Mouse (Mus musculus): ENCODE data around the gene Pik3cb. TPM values are rescaled to one million over a fixed set of nuclear protein-coding genes. Genes with fewer than 3 reads are reported as not detected.

Gene Pik3cb
- polyA plus RNA-seq, 1 experiment from 2014 or later: 2.4 TPM

- Histone ChIP-seq H3K4me1 (replicated peaks) (peaks cover 13% of the 10 kb centered on the region), H3K36me3 (peaks cover 9% of the 10 kb centered on the region), H3K9ac (no peak overlapping the region), H3K4me2 (no peak overlapping the region), H3K27ac (replicated peaks) (no peak overlapping the region), H3K27me3 (no peaks in the 10 kb centered on the region), H3K9me3 (no peaks in the 10 kb centered on the region), H3K4me3 (no peak overlapping the region)
- 75% methylated on average over 3 of the region's 3 CpGs for WGBS
- no peak for ATAC-seq (ENCODE audit: low FRiP score, low read depth)
These were observed 30.8 kb downstream of the Pik3cb start for GRCm38 (mm10) chr9:99109585-99109984.

GRCm38 (mm10) chr9:99104449-99104848 lies 36.0 kb downstream of the Pik3cb start:
- H3K9ac ChIP-seq: no peak overlapping the region
- WGBS: 96% methylated on average over 2 of the region's 2 CpGs
- no peak overlapping the region for H3K27ac ChIP-seq (replicated peaks)
- H3K9me3 ChIP-seq: no peaks in the 10 kb centered on the region
- peaks cover 11% of the 10 kb centered on the region for H3K36me3 ChIP-seq
- H3K4me1 ChIP-seq (replicated peaks): no peaks in the 10 kb centered on the region
- H3K4me3 ChIP-seq: no peak overlapping the region
- H3K4me2 ChIP-seq: no peak overlapping the region
- no peak for ATAC-seq (ENCODE audit: low FRiP score, low read depth)
- no peaks in the 10 kb centered on the region for H3K27me3 ChIP-seq

- ATAC-seq (ENCODE audit: low FRiP score, low read depth): no peak
- H3K4me1 ChIP-seq (replicated peaks): no peaks in the 10 kb centered on the region
- H3K36me3 ChIP-seq: peaks cover 11% of the 10 kb centered on the region
- no peak overlapping the region for H3K9ac ChIP-seq
- 87% methylated on average over 3 of the region's 3 CpGs for WGBS
- H3K4me2 ChIP-seq: no peak overlapping the region
- H3K9me3 ChIP-seq: no peaks in the 10 kb centered on the region
- no peaks in the 10 kb centered on the region for H3K27me3 ChIP-seq
- no peak overlapping the region for H3K27ac ChIP-seq (replicated peaks)
- no peak overlapping the region for H3K4me3 ChIP-seq
These were observed 36.6 kb downstream of the Pik3cb start for GRCm38 (mm10) chr9:99103865-99104264.

GRCm38 (mm10) chr9:99098482-99099129 lies 41.8 kb downstream of the Pik3cb start:
- WGBS: 52% methylated on average over 11 of the region's 11 CpGs
- ATAC-seq (ENCODE audit: low FRiP score, low read depth): no peak
- no peak overlapping the region for H3K4me3 ChIP-seq
- no peak overlapping the region for H3K27ac ChIP-seq (replicated peaks)
- H3K27me3 ChIP-seq: no peaks in the 10 kb centered on the region
- no peak overlapping the region for H3K4me2 ChIP-seq
- 0 out of 2 replicates have a peak, but pooled peaks cover 3% of the 10 kb centered on the region for H3K4me1 ChIP-seq (replicated peaks)
- H3K36me3 ChIP-seq: no peaks in the 10 kb centered on the region; the same call in 1 of the 2 replicates
- no peaks in the 10 kb centered on the region for H3K9me3 ChIP-seq
- no peak overlapping the region for H3K9ac ChIP-seq

- H3K4me1 ChIP-seq (replicated peaks): 0 out of 2 replicates have a peak, but pooled peaks cover 3% of the 10 kb centered on the region
- 48% methylated on average over 1 of the region's 1 CpGs for WGBS
- no peaks in the 10 kb centered on the region for H3K9me3 ChIP-seq
These were observed 42.8 kb downstream of the Pik3cb start for GRCm38 (mm10) chr9:99097668-99098067.

GRCm38 (mm10) chr9:99095192-99095591 lies 45.2 kb downstream of the Pik3cb start:
- no peaks in the 10 kb centered on the region for H3K36me3 ChIP-seq
- no peaks in the 10 kb centered on the region for H3K27me3 ChIP-seq
- no peak overlapping the region for H3K4me3 ChIP-seq
- no peak for ATAC-seq (ENCODE audit: low FRiP score, low read depth)
- H3K9me3 ChIP-seq: no peaks in the 10 kb centered on the region
- 90% methylated on average over 7 of the region's 7 CpGs for WGBS
- H3K27ac ChIP-seq (replicated peaks): no peak overlapping the region
- H3K4me2 ChIP-seq: no peak overlapping the region
- H3K4me1 ChIP-seq (replicated peaks): 0 out of 2 replicates have a peak, but pooled peaks cover 3% of the 10 kb centered on the region
- no peak overlapping the region for H3K9ac ChIP-seq

More at GRCm38 (mm10) chr9:99097668-99098067, 42.8 kb downstream of the Pik3cb start:
- H3K36me3 ChIP-seq: no peaks in the 10 kb centered on the region; the same call in 1 of the 2 replicates
- no peak for ATAC-seq (ENCODE audit: low FRiP score, low read depth)
- no peak overlapping the region for H3K27ac ChIP-seq (replicated peaks)
- H3K4me3 ChIP-seq: no peak overlapping the region
- no peaks in the 10 kb centered on the region for H3K27me3 ChIP-seq
- H3K4me2 ChIP-seq: no peak overlapping the region
- no peak overlapping the region for H3K9ac ChIP-seq

- H3K4me3 ChIP-seq: no peak overlapping the region
- no peaks in the 10 kb centered on the region for H3K9me3 ChIP-seq
- 92% methylated on average over 4 of the region's 4 CpGs for WGBS
- no peak overlapping the region for H3K27ac ChIP-seq (replicated peaks)
- peaks cover 11% of the 10 kb centered on the region; the same call in 1 of the 2 replicates for H3K36me3 ChIP-seq
- H3K4me1 ChIP-seq (replicated peaks): no peaks in the 10 kb centered on the region
- H3K4me2 ChIP-seq: no peak overlapping the region
- no peak for ATAC-seq (ENCODE audit: low FRiP score, low read depth)
- H3K9ac ChIP-seq: no peak overlapping the region
- no peaks in the 10 kb centered on the region for H3K27me3 ChIP-seq
These were observed 49.9 kb downstream of the Pik3cb start for GRCm38 (mm10) chr9:99090546-99090945.

GRCm38 (mm10) chr9:99089904-99090303 lies 50.5 kb downstream of the Pik3cb start:
- Histone ChIP-seq H3K9me3 (no peaks in the 10 kb centered on the region), H3K27ac (replicated peaks) (no peak overlapping the region), H3K4me3 (no peak overlapping the region), H3K27me3 (no peaks in the 10 kb centered on the region), H3K4me2 (no peak overlapping the region), H3K9ac (no peak overlapping the region), H3K36me3 (peaks cover 11% of the 10 kb centered on the region; the same call in 1 of the 2 replicates), H3K4me1 (replicated peaks) (no peaks in the 10 kb centered on the region)
- ATAC-seq (ENCODE audit: low FRiP score, low read depth): no peak
- WGBS: 98% methylated on average over 4 of the region's 4 CpGs

GRCm38 (mm10) chr9:99081718-99082117 lies 58.7 kb downstream of the Pik3cb start:
- no peak overlapping the region for H3K4me3 ChIP-seq
- H3K36me3 ChIP-seq: peaks cover 4% of the 10 kb centered on the region; the same call in 1 of the 2 replicates
- no peak overlapping the region for H3K4me2 ChIP-seq
- no peak for ATAC-seq (ENCODE audit: low FRiP score, low read depth)
- H3K9ac ChIP-seq: no peak overlapping the region
- H3K27ac ChIP-seq (replicated peaks): no peak overlapping the region
- no peaks in the 10 kb centered on the region for H3K9me3 ChIP-seq
- no peaks in the 10 kb centered on the region for H3K4me1 ChIP-seq (replicated peaks)
- H3K27me3 ChIP-seq: no peaks in the 10 kb centered on the region
- WGBS: 94% methylated on average over 5 of the region's 5 CpGs

GRCm38 (mm10) chr9:99081308-99081707 lies 59.1 kb downstream of the Pik3cb start:
- no peak for ATAC-seq (ENCODE audit: low FRiP score, low read depth)

GRCm38 (mm10) chr9:99080657-99081056 lies 59.8 kb downstream of the Pik3cb start:
- no peak for ATAC-seq (ENCODE audit: low FRiP score, low read depth)
- Histone ChIP-seq H3K9me3 (no peaks in the 10 kb centered on the region), H3K9ac (no peak overlapping the region), H3K27me3 (no peaks in the 10 kb centered on the region), H3K27ac (replicated peaks) (no peak overlapping the region), H3K4me1 (replicated peaks) (no peaks in the 10 kb centered on the region), H3K36me3 (peaks cover 4% of the 10 kb centered on the region; the same call in 1 of the 2 replicates), H3K4me2 (no peak overlapping the region), H3K4me3 (no peak overlapping the region)
- 99% methylated on average over 2 of the region's 2 CpGs for WGBS

More at GRCm38 (mm10) chr9:99081308-99081707, 59.1 kb downstream of the Pik3cb start:
- Histone ChIP-seq H3K4me2 (no peak overlapping the region), H3K9me3 (no peaks in the 10 kb centered on the region), H3K27me3 (no peaks in the 10 kb centered on the region), H3K4me1 (replicated peaks) (no peaks in the 10 kb centered on the region), H3K36me3 (peaks cover 4% of the 10 kb centered on the region; the same call in 1 of the 2 replicates), H3K27ac (replicated peaks) (no peak overlapping the region), H3K4me3 (no peak overlapping the region), H3K9ac (no peak overlapping the region)
- 89% methylated on average over 3 of the region's 3 CpGs for WGBS

GRCm38 (mm10) chr9:99074462-99074861 lies 66.0 kb downstream of the Pik3cb start:
- Histone ChIP-seq H3K4me3 (no peak overlapping the region), H3K27me3 (no peaks in the 10 kb centered on the region), H3K4me2 (no peak overlapping the region), H3K4me1 (replicated peaks) (no peaks in the 10 kb centered on the region), H3K9ac (no peak overlapping the region), H3K36me3 (peaks cover 7% of the 10 kb centered on the region), H3K27ac (replicated peaks) (no peak overlapping the region), H3K9me3 (no peaks in the 10 kb centered on the region)
- ATAC-seq (ENCODE audit: low FRiP score, low read depth): no peak
- WGBS: 64% methylated on average over 2 of the region's 2 CpGs

All from hindbrain, embryonic 15.5 days (tissue).